Mouse (Mus musculus) lung, postnatal 10 days (tissue): ENCODE data around the gene Sf3a3.
A peak's percentile ranks its signal among the peaks of the same experiment; 100 is the strongest.

Experiments used
- DNase-seq: peaks from one replicate; pipeline ENCODE4 v3.0.0; 2021

Sf3a3 gene

DNA sequence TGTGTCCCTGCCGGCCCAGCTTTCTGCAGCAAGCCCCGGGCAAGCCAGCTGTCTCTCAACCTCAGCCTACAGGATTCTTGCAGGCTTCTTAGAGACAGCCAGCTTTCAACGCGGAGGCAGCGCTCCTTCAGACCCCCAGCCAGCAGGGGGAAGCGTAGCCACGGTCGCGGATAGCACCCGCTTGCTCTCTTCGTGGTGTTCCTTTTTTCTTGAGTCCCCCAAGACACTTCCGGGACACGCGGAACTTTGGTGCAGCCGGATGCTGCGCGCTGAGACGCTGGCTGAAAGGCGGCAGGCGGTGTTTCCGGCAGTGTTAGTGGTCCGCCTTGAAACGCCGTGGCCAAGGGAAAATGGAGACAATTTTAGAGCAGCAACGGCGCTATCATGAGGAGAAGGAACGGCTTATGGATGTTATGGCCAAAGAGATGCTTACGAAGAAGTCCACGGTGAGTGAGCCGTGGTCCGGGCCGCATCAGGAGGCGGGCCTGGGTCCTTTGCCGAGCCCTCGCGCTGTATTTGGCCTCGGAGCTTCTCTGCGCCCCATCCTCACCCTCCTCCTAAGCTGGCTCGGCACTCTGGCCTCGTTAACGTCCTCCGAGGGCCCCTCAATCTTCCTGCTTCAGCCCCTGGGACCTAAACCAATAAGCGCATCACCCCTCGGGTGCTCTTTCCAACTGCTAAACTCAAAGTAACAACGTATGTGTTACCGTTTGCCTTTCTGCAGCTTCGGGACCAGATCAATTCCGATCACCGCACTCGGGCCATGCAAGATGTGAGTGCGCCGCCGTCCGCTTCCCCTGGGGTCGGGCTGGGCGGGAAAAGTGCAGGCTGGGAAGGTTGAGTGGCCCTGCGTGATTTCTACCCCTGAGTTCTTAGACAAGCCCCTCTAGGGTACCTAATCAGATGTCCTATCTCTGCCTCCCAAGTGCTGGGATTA is at the start of gene Sf3a3:
Gene Sf3a3 (plus strand): TSS at position 232 of the 937 bp plus-strand sequence.
- peak; percentile 97 for DNase-seq

DNA sequence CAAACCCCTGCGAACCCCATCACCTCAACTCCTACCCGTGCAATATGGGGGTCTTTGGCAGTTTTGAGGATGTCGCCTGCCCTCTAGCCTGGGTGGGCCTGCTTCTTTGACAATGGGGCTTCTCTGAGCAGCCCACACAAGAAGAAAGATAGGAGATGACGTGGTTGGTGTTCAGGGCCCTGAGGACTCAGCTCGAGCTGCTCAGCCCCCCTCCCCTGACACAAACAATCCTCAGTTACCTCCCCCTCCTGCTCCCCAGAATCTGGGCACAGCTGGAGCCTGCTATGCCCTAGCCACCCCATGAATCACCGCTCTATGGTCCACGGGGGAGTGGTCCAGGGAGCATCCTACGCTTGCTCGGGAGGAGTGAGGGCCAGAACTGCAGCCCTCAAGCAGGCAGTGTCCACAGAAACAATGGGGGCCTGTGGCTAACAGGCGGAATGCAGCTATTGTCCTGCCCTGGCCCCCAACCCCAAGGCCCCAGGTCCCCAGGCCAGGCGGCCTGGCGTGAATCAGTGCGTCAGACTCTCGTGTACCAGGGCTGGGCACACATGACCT is 47.0 kb upstream of the Sf3a3 start:
- no peak for DNase-seq

GRCm38 (mm10) chr4:124668078-124668477 is 46.5 kb upstream of the Sf3a3 start:
- DNase-seq, result no peak

DNA sequence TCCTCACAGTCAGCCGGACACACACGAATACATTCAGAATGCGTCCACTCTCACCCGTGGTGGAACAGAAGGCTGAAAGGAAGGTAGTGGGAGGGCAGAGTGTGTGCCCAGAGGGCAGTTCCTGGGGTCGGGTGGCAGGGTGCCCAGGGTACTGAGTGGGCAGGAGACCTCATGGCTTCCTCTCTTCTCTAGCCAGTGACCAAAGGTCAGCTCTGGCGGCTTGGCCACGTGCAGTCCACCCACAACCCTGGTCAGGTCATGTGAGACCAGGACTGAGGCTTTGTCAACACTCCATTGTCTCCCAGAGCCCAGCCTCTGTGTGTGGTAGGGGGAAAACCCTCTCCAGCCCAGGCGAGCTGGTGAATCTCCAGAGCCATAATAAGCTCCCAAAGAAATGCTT is 44.3 kb upstream of the Sf3a3 start:
- no peak for DNase-seq

GRCm38 (mm10) chr4:124671583-124671982 is 43.0 kb upstream of the Sf3a3 start:
- DNase-seq, result no peak

GRCm38 (mm10) chr4:124672347-124673320 is 41.9 kb upstream of the Sf3a3 start:
- DNase-seq, result no peak

GRCm38 (mm10) chr4:124674334-124675032 is 40.1 kb upstream of the Sf3a3 start:
- no peak for DNase-seq

DNA sequence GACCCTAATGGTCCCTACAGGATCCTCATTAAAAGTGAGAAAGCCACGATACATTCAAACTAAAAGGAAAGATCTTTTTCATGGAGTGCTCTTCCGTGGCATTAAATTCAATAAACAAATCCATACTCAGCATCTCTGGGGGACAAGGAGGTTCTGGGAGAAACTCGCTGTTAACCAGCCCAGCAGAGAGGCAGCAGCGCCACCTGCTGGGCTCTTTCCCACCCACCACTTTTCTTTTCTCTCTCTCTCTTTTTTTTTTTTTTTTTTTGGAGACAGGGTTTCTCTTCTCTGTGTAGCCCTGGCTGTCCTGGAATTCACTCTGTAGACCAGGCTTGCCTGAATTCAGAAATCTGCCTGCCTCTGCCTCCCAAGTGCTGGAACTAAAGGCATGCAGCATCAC is 39.5 kb upstream of the Sf3a3 start:
- DNase-seq, result peak; percentile 63

DNA sequence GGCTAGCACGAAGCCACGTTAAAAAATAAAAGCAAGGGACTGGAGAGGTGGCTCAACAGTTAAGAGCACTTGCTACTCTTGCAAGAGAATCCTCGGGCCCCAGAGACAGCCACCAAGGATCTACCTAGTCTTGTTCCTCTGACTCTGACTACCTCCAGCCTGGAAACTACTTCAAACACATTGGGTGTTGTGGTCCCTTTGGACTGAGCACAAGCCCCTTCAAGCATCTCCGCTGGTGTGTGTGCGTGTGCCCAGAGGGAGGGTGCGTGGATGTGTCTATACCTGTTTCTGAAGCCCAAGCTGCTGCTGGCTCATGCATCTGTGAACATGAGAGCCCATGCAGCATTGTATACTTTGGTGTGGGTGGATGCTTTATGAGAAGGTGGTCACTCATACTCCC is 38.6 kb upstream of the Sf3a3 start:
- DNase-seq, result no peak

- no peak for DNase-seq
Observed at GRCm38 (mm10) chr4:124682270-124682669, 32.3 kb upstream of the Sf3a3 start.

GRCm38 (mm10) chr4:124683474-124683873 is 31.1 kb upstream of the Sf3a3 start:
- DNase-seq, result no peak

- no peak for DNase-seq
Observed at GRCm38 (mm10) chr4:124685004-124685403, 29.6 kb upstream of the Sf3a3 start.

- DNase-seq, result no peak
Observed at GRCm38 (mm10) chr4:124685453-124685852, 29.1 kb upstream of the Sf3a3 start.

- DNase-seq, result peak; percentile 40
Observed at GRCm38 (mm10) chr4:124685897-124686402, 28.6 kb upstream of the Sf3a3 start.

GRCm38 (mm10) chr4:124691455-124691854 is 23.1 kb upstream of the Sf3a3 start:
- no peak for DNase-seq

- no peak for DNase-seq
Observed at GRCm38 (mm10) chr4:124692416-124692861, 22.1 kb upstream of the Sf3a3 start.

- DNase-seq, result peak; percentile 92
Observed at GRCm38 (mm10) chr4:124693135-124693894, 21.3 kb upstream of the Sf3a3 start, which contains the start of gene Utp11. Gene Utp11, minus strand, starts transcription at chr4:124693600.

- DNase-seq, result no peak
Observed at GRCm38 (mm10) chr4:124694572-124694971, 20.0 kb upstream of the Sf3a3 start.

- DNase-seq, result no peak
Observed at GRCm38 (mm10) chr4:124695786-124696516, 18.6 kb upstream of the Sf3a3 start.

DNA sequence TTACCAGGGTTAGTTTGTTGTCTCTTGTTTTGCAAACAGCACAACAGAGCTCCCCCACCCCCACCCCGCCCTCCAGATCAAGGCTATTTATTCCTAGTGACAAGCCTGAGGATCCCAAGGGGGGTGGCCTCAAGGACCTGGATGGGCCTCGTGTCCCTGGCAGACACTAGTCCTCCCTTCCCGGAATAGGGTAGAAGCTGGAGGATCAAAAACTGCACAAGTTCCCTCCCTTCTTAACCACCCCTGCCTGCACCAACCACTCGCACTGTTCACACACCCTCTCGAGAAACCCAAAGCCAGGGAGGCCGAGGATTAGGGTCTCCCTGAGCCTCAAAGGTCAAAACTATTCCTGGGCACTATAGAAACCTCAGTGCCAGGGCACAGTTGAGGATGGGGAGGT is 14.8 kb upstream of the Sf3a3 start:
- DNase-seq, result no peak
